Mouse (Mus musculus): ENCODE results near the gene Prelp. TPM values are rescaled to one million over a fixed set of nuclear protein-coding genes. Genes with fewer than 3 reads are reported as not detected.

Gene Prelp
- polyA plus RNA-seq, 1 experiment from 2014 or later, result 8.7 TPM

DNA sequence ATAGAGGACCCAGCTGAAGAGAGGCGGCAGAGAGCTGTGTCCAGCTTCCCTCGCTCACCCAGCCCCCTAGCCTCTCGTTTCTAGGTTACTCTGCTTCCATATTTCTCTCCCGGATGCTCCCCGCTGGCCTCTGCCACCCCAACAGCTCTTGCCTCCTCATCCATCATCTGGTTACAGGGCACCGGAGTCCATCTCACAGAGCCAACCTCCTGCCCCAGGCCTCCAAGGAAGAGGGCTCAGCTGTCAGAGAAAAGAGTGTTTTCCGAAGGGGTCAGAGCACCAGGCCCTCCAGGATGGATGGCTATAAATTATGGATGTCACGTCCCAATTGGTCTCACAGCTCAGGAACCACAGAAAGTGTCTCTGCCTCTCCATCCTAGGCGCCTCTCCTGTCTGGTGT lies 36.5 kb downstream of the Prelp start:
- H3K9ac ChIP-seq (replicated peaks; ENCODE audit: low read length), result no peak overlapping the region
- peaks cover 34% of the 10 kb centered on the region for H3K4me1 ChIP-seq (ENCODE audit: control insufficient read depth, insufficient read depth, low read length)
- no peaks in the 10 kb centered on the region for H3K36me3 ChIP-seq (ENCODE audit: control insufficient read depth, insufficient read depth, low read length)
- 71% methylated on average over 9 of the region's 9 CpGs for WGBS
- H3K4me2 ChIP-seq (ENCODE audit: low read length), result no peak overlapping the region
- no peaks in the 10 kb centered on the region for H3K27me3 ChIP-seq (ENCODE audit: control insufficient read depth, insufficient read depth, low read length)
- ATAC-seq (ENCODE audit: low FRiP score, low TSS enrichment) (no peak), DNase-seq (no peak)
- no peak overlapping the region for H3K27ac ChIP-seq (replicated peaks; ENCODE audit: low read depth, low read length)
- H3K9me3 ChIP-seq (ENCODE audit: control insufficient read depth, low read length), result no peaks in the 10 kb centered on the region
- no peak overlapping the region for H3K4me3 ChIP-seq (replicated peaks; ENCODE audit: low read depth, low read length)

- DNase-seq, result no peak
- Histone ChIP-seq H3K4me3 (replicated peaks; ENCODE audit: low read depth, low read length) (no peak overlapping the region), H3K27ac (replicated peaks; ENCODE audit: low read depth, low read length) (no peak overlapping the region), H3K36me3 (ENCODE audit: control insufficient read depth, insufficient read depth, low read length) (no peaks in the 10 kb centered on the region), H3K9me3 (ENCODE audit: control insufficient read depth, low read length) (no peaks in the 10 kb centered on the region), H3K4me2 (ENCODE audit: low read length) (no peak overlapping the region), H3K27me3 (ENCODE audit: control insufficient read depth, insufficient read depth, low read length) (no peaks in the 10 kb centered on the region), H3K4me1 (ENCODE audit: control insufficient read depth, insufficient read depth, low read length) (peaks cover 28% of the 10 kb centered on the region), H3K9ac (replicated peaks; ENCODE audit: low read length) (no peak overlapping the region)
- WGBS, result 76% methylated on average over 6 of the region's 6 CpGs
- no peak for ATAC-seq (ENCODE audit: low FRiP score, low TSS enrichment)
Observed at GRCm38 (mm10) chr1:133884090-133884489, 37.1 kb downstream of the Prelp start.

- Histone ChIP-seq H3K4me3 (replicated peaks; ENCODE audit: low read depth, low read length) (no peak overlapping the region), H3K4me2 (ENCODE audit: low read length) (no peak overlapping the region), H3K9me3 (ENCODE audit: control insufficient read depth, low read length) (no peaks in the 10 kb centered on the region), H3K27ac (replicated peaks; ENCODE audit: low read depth, low read length) (no peak overlapping the region), H3K4me1 (ENCODE audit: control insufficient read depth, insufficient read depth, low read length) (peaks cover 25% of the 10 kb centered on the region), H3K9ac (replicated peaks; ENCODE audit: low read length) (no peak overlapping the region), H3K27me3 (ENCODE audit: control insufficient read depth, insufficient read depth, low read length) (no peaks in the 10 kb centered on the region), H3K36me3 (ENCODE audit: control insufficient read depth, insufficient read depth, low read length) (no peaks in the 10 kb centered on the region)
- ATAC-seq (ENCODE audit: low FRiP score, low TSS enrichment) (no peak), DNase-seq (no peak)
- 47% methylated on average over 11 of the region's 11 CpGs for WGBS
Observed at GRCm38 (mm10) chr1:133882283-133883217, 38.7 kb downstream of the Prelp start.

- H3K4me2 ChIP-seq (ENCODE audit: low read length), result no peak overlapping the region
- ATAC-seq (ENCODE audit: low FRiP score, low TSS enrichment), result no peak
- H3K4me3 ChIP-seq (replicated peaks; ENCODE audit: low read depth, low read length), result no peak overlapping the region
- no peaks in the 10 kb centered on the region for H3K27me3 ChIP-seq (ENCODE audit: control insufficient read depth, insufficient read depth, low read length)
- peaks cover 17% of the 10 kb centered on the region for H3K4me1 ChIP-seq (ENCODE audit: control insufficient read depth, insufficient read depth, low read length)
- WGBS, result 47% methylated on average over 6 of the region's 6 CpGs
- no peaks in the 10 kb centered on the region for H3K36me3 ChIP-seq (ENCODE audit: control insufficient read depth, insufficient read depth, low read length)
- H3K9me3 ChIP-seq (ENCODE audit: control insufficient read depth, low read length), result no peaks in the 10 kb centered on the region
- no peak overlapping the region for H3K27ac ChIP-seq (replicated peaks; ENCODE audit: low read depth, low read length)
- DNase-seq, result no peak
- H3K9ac ChIP-seq (replicated peaks; ENCODE audit: low read length), result no peak overlapping the region
Observed at GRCm38 (mm10) chr1:133881813-133882212, 39.4 kb downstream of the Prelp start.

DNA sequence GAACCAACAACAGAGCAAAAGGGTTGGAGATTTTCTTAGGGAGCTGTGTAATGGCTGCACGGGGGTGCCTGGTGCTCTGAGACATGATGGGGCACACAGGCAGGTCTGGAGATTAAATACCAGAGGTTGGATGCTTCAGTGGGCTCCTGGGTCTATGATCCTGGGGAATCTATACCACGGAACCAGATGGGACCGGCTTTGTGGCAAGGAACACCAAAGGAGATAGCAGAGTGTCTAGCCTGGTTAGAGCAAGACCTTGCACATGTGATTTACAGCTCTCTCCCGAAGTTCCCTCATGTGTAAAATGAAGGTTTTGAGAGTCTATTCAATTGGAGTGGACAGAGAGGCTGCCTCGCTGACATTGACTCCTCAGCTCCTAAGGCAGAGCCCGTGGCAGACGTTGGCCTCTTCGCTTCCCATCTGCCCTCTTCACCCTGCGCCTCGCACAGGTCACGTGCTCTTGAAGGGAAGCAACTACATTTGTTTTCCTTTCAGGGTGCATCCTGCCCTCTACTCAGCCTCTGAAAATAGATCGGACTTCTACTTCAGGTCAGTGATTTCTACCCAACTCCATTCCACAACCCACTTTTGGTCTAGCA lies 42.3 kb downstream of the Prelp start:
- H3K27me3 ChIP-seq (ENCODE audit: control insufficient read depth, insufficient read depth, low read length), result no peaks in the 10 kb centered on the region
- no peak overlapping the region for H3K4me3 ChIP-seq (replicated peaks; ENCODE audit: low read depth, low read length)
- no peak overlapping the region for H3K9ac ChIP-seq (replicated peaks; ENCODE audit: low read length)
- H3K9me3 ChIP-seq (ENCODE audit: control insufficient read depth, low read length), result no peaks in the 10 kb centered on the region
- no peaks in the 10 kb centered on the region for H3K36me3 ChIP-seq (ENCODE audit: control insufficient read depth, insufficient read depth, low read length)
- ATAC-seq (ENCODE audit: low FRiP score, low TSS enrichment), result no peak
- H3K27ac ChIP-seq (replicated peaks; ENCODE audit: low read depth, low read length), result no peak overlapping the region
- 82% methylated on average over 12 of the region's 12 CpGs for WGBS
- no peak overlapping the region for H3K4me2 ChIP-seq (ENCODE audit: low read length)
- H3K4me1 ChIP-seq (ENCODE audit: control insufficient read depth, insufficient read depth, low read length), result peaks cover 9% of the 10 kb centered on the region; the same call in 1 of the 2 replicates
- DNase-seq, result no peak

- WGBS, result 92% methylated on average over 7 of the region's 7 CpGs
- no peak for ATAC-seq (ENCODE audit: low FRiP score, low TSS enrichment)
- H3K36me3 ChIP-seq (ENCODE audit: control insufficient read depth, insufficient read depth, low read length), result no peaks in the 10 kb centered on the region
Observed at GRCm38 (mm10) chr1:133876936-133877335, 44.3 kb downstream of the Prelp start.

GRCm38 (mm10) chr1:133873086-133873813 lies 48.0 kb downstream of the Prelp start:
- 85% methylated on average over 6 of the region's 6 CpGs for WGBS
- no peak overlapping the region for H3K27ac ChIP-seq (replicated peaks; ENCODE audit: low read depth, low read length)

More at GRCm38 (mm10) chr1:133876936-133877335, 44.3 kb downstream of the Prelp start:
- peaks cover 4% of the 10 kb centered on the region; the same call in 1 of the 2 replicates for H3K4me1 ChIP-seq (ENCODE audit: control insufficient read depth, insufficient read depth, low read length)
- H3K9me3 ChIP-seq (ENCODE audit: control insufficient read depth, low read length), result no peaks in the 10 kb centered on the region
- no peak overlapping the region for H3K4me2 ChIP-seq (ENCODE audit: low read length)
- no peak overlapping the region for H3K27ac ChIP-seq (replicated peaks; ENCODE audit: low read depth, low read length)
- H3K9ac ChIP-seq (replicated peaks; ENCODE audit: low read length), result no peak overlapping the region
- no peak for DNase-seq
- H3K27me3 ChIP-seq (ENCODE audit: control insufficient read depth, insufficient read depth, low read length), result no peaks in the 10 kb centered on the region
- no peak overlapping the region for H3K4me3 ChIP-seq (replicated peaks; ENCODE audit: low read depth, low read length)

DNA sequence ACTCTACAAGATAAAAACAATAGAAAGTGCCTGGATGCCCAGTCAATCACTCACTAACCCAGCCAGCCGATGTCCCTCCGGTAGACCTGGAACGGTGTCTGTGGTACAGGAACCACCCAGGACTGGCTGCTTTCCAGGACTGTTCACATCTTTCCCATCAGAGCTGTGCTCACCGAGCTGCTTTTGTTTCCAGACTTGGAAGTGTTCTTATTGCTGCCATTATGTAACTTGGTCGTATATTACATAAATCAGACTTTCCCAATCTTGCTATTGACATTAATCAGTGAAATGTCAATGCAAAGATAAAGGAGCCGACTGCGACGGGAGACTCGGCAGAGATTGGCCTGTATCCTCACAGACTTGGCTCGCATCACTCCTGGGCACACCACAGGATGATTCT lies 50.0 kb downstream of the Prelp start:
- no peak overlapping the region for H3K4me3 ChIP-seq (replicated peaks; ENCODE audit: low read depth, low read length)
- H3K9ac ChIP-seq (replicated peaks; ENCODE audit: low read length), result no peak overlapping the region
- no peaks in the 10 kb centered on the region for H3K9me3 ChIP-seq (ENCODE audit: control insufficient read depth, low read length)
- no peaks in the 10 kb centered on the region for H3K36me3 ChIP-seq (ENCODE audit: control insufficient read depth, insufficient read depth, low read length)
- H3K27ac ChIP-seq (replicated peaks; ENCODE audit: low read depth, low read length), result no peak overlapping the region
- no peak for ATAC-seq (ENCODE audit: low FRiP score, low TSS enrichment)
- no peak overlapping the region for H3K4me2 ChIP-seq (ENCODE audit: low read length)
- H3K27me3 ChIP-seq (ENCODE audit: control insufficient read depth, insufficient read depth, low read length), result no peaks in the 10 kb centered on the region
- 87% methylated on average over 10 of the region's 10 CpGs for WGBS
- H3K4me1 ChIP-seq (ENCODE audit: control insufficient read depth, insufficient read depth, low read length), result no peaks in the 10 kb centered on the region
- DNase-seq, result no peak

More at GRCm38 (mm10) chr1:133873086-133873813, 48.0 kb downstream of the Prelp start:
- Histone ChIP-seq H3K9me3 (ENCODE audit: control insufficient read depth, low read length) (no peaks in the 10 kb centered on the region), H3K36me3 (ENCODE audit: control insufficient read depth, insufficient read depth, low read length) (no peaks in the 10 kb centered on the region), H3K4me2 (ENCODE audit: low read length) (no peak overlapping the region), H3K4me1 (ENCODE audit: control insufficient read depth, insufficient read depth, low read length) (no peaks in the 10 kb centered on the region), H3K9ac (replicated peaks; ENCODE audit: low read length) (no peak overlapping the region), H3K4me3 (replicated peaks; ENCODE audit: low read depth, low read length) (no peak overlapping the region), H3K27me3 (ENCODE audit: control insufficient read depth, insufficient read depth, low read length) (no peaks in the 10 kb centered on the region)
- DNase-seq (no peak), ATAC-seq (ENCODE audit: low FRiP score, low TSS enrichment) (no peak)
